Mouse (Mus musculus): Measurements from ENCODE around the gene Speer4d. TPM values are rescaled to one million over a fixed set of nuclear protein-coding genes. Genes with fewer than 3 reads are reported as not detected.
A peak's percentile ranks its signal among the peaks of the same experiment; 100 is the strongest.
"Not testable (repeated sequence)": the region's sequence is repeated elsewhere in the genome, so short reads cannot be mapped to it uniquely, and the experiment has no call there.

Gene Speer4d
- polyA plus RNA-seq, 1 experiment from 2014 or later: not detected

- DNase-seq (ENCODE audit: low spot score): not testable (repeated sequence)
Observed at GRCm38 (mm10) chr5:15630068-15630467, 11.2 kb downstream of the Speer4d start.

GRCm38 (mm10) chr5:15637637-15638036, 18.8 kb downstream of the Speer4d start:
- not testable (repeated sequence) for H3K4me2 ChIP-seq (ENCODE audit: low read depth, severe bottlenecking); DNase-seq (ENCODE audit: low spot score); H3K27me3 ChIP-seq (ENCODE audit: control insufficient read depth, insufficient read depth, low read length); H3K36me3 ChIP-seq (ENCODE audit: control insufficient read depth, insufficient read depth, low read length); H3K27ac ChIP-seq (replicated peaks; ENCODE audit: low read depth, low read length); H3K9me3 ChIP-seq (ENCODE audit: control insufficient read depth, low read length); H3K4me3 ChIP-seq (ENCODE audit: low read depth, low read length); H3K4me1 ChIP-seq (ENCODE audit: control insufficient read depth, insufficient read depth, low read length); H3K9ac ChIP-seq (ENCODE audit: low read length)
- WGBS: 72% methylated on average over 2 of the region's 2 CpGs
- ATAC-seq (ENCODE audit: insufficient number of reproducible peaks, low FRiP score, low TSS enrichment, low read depth): 0 out of 2 replicates have a peak, but pooled peaks have one; percentile 72

More at GRCm38 (mm10) chr5:15630068-15630467, 11.2 kb downstream of the Speer4d start:
- not testable (repeated sequence) for ATAC-seq (ENCODE audit: insufficient number of reproducible peaks, low FRiP score, low TSS enrichment, low read depth); H3K27me3 ChIP-seq (ENCODE audit: control insufficient read depth, insufficient read depth, low read length); H3K4me2 ChIP-seq (ENCODE audit: low read depth, severe bottlenecking); H3K9me3 ChIP-seq (ENCODE audit: control insufficient read depth, low read length); H3K27ac ChIP-seq (replicated peaks; ENCODE audit: low read depth, low read length); H3K4me3 ChIP-seq (ENCODE audit: low read depth, low read length); H3K4me1 ChIP-seq (ENCODE audit: control insufficient read depth, insufficient read depth, low read length); H3K9ac ChIP-seq (ENCODE audit: low read length); H3K36me3 ChIP-seq (ENCODE audit: control insufficient read depth, insufficient read depth, low read length)
- WGBS: 29% methylated on average over 5 of the region's 5 CpGs

- H3K4me3 ChIP-seq (ENCODE audit: low read depth, low read length); H3K36me3 ChIP-seq (ENCODE audit: control insufficient read depth, insufficient read depth, low read length); H3K9me3 ChIP-seq (ENCODE audit: control insufficient read depth, low read length); H3K27me3 ChIP-seq (ENCODE audit: control insufficient read depth, insufficient read depth, low read length); H3K4me1 ChIP-seq (ENCODE audit: control insufficient read depth, insufficient read depth, low read length); DNase-seq (ENCODE audit: low spot score); ATAC-seq (ENCODE audit: insufficient number of reproducible peaks, low FRiP score, low TSS enrichment, low read depth); H3K27ac ChIP-seq (replicated peaks; ENCODE audit: low read depth, low read length); H3K4me2 ChIP-seq (ENCODE audit: low read depth, severe bottlenecking); H3K9ac ChIP-seq (ENCODE audit: low read length): not testable (repeated sequence)
- WGBS: 34% methylated on average over 6 of the region's 6 CpGs
Observed at GRCm38 (mm10) chr5:15645707-15646106, 26.8 kb downstream of the Speer4d start.

GRCm38 (mm10) chr5:15652334-15652733, 33.5 kb downstream of the Speer4d start:
- not testable (repeated sequence) for H3K27me3 ChIP-seq (ENCODE audit: control insufficient read depth, insufficient read depth, low read length); H3K9me3 ChIP-seq (ENCODE audit: control insufficient read depth, low read length); H3K4me3 ChIP-seq (ENCODE audit: low read depth, low read length); H3K4me2 ChIP-seq (ENCODE audit: low read depth, severe bottlenecking); H3K4me1 ChIP-seq (ENCODE audit: control insufficient read depth, insufficient read depth, low read length); ATAC-seq (ENCODE audit: insufficient number of reproducible peaks, low FRiP score, low TSS enrichment, low read depth); H3K36me3 ChIP-seq (ENCODE audit: control insufficient read depth, insufficient read depth, low read length); H3K27ac ChIP-seq (replicated peaks; ENCODE audit: low read depth, low read length); H3K9ac ChIP-seq (ENCODE audit: low read length)
- 67% methylated on average over 2 of the region's 2 CpGs for WGBS
- DNase-seq (ENCODE audit: low spot score): peak; percentile 18

GRCm38 (mm10) chr5:15656959-15657358, 38.1 kb downstream of the Speer4d start, which contains the start of gene 4930572O03Rik:
TSS of gene 4930572O03Rik (minus strand) at chr5:15657059.
- not testable (repeated sequence) for DNase-seq (ENCODE audit: low spot score); H3K4me1 ChIP-seq (ENCODE audit: control insufficient read depth, insufficient read depth, low read length); H3K36me3 ChIP-seq (ENCODE audit: control insufficient read depth, insufficient read depth, low read length); H3K27ac ChIP-seq (replicated peaks; ENCODE audit: low read depth, low read length); H3K4me3 ChIP-seq (ENCODE audit: low read depth, low read length); H3K27me3 ChIP-seq (ENCODE audit: control insufficient read depth, insufficient read depth, low read length); H3K9me3 ChIP-seq (ENCODE audit: control insufficient read depth, low read length); H3K4me2 ChIP-seq (ENCODE audit: low read depth, severe bottlenecking); ATAC-seq (ENCODE audit: insufficient number of reproducible peaks, low FRiP score, low TSS enrichment, low read depth); H3K9ac ChIP-seq (ENCODE audit: low read length)
- WGBS: 78% methylated on average over 1 of the region's 1 CpGs

GRCm38 (mm10) chr5:15663847-15664246, 45.0 kb downstream of the Speer4d start:
- H3K27me3 ChIP-seq (ENCODE audit: control insufficient read depth, insufficient read depth, low read length); H3K4me3 ChIP-seq (ENCODE audit: low read depth, low read length); H3K9me3 ChIP-seq (ENCODE audit: control insufficient read depth, low read length); H3K4me1 ChIP-seq (ENCODE audit: control insufficient read depth, insufficient read depth, low read length); H3K4me2 ChIP-seq (ENCODE audit: low read depth, severe bottlenecking); H3K36me3 ChIP-seq (ENCODE audit: control insufficient read depth, insufficient read depth, low read length); H3K9ac ChIP-seq (ENCODE audit: low read length); ATAC-seq (ENCODE audit: insufficient number of reproducible peaks, low FRiP score, low TSS enrichment, low read depth); H3K27ac ChIP-seq (replicated peaks; ENCODE audit: low read depth, low read length): not testable (repeated sequence)
- WGBS: 78% methylated on average over 7 of the region's 7 CpGs
- DNase-seq (ENCODE audit: low spot score): peak; percentile 20

- not testable (repeated sequence) for H3K36me3 ChIP-seq (ENCODE audit: control insufficient read depth, insufficient read depth, low read length); H3K4me2 ChIP-seq (ENCODE audit: low read depth, severe bottlenecking); H3K4me3 ChIP-seq (ENCODE audit: low read depth, low read length); H3K4me1 ChIP-seq (ENCODE audit: control insufficient read depth, insufficient read depth, low read length); H3K27me3 ChIP-seq (ENCODE audit: control insufficient read depth, insufficient read depth, low read length); H3K27ac ChIP-seq (replicated peaks; ENCODE audit: low read depth, low read length); H3K9me3 ChIP-seq (ENCODE audit: control insufficient read depth, low read length); H3K9ac ChIP-seq (ENCODE audit: low read length)
- DNase-seq (ENCODE audit: low spot score) (peak; percentile 21), ATAC-seq (ENCODE audit: insufficient number of reproducible peaks, low FRiP score, low TSS enrichment, low read depth) (peak; percentile 47; the same call in 1 of the 2 replicates)
- 86% methylated on average over 7 of the region's 18 CpGs for WGBS
Observed at GRCm38 (mm10) chr5:15670789-15671188, 51.9 kb downstream of the Speer4d start.

Other genes starting within 250 kb of the Speer4d start
- gene Gm21149, start 142.5 kb upstream of the Speer4d start, polyA plus RNA-seq (2014; fragmentation: Nextera tagmentation; extraction: Ambion mirVana): not detected in 2 replicates
- gene Gm21190, start 89.8 kb upstream of the Speer4d start, polyA plus RNA-seq (2014; fragmentation: Nextera tagmentation; extraction: Ambion mirVana): not detected in 2 replicates
- gene Gm21083, start 41.7 kb upstream of the Speer4d start, polyA plus RNA-seq (2014; fragmentation: Nextera tagmentation; extraction: Ambion mirVana): not detected in 2 replicates
- not detected in 2 replicates for gene 4930572O03Rik, start 38.0 kb downstream of the Speer4d start, polyA plus RNA-seq (2014; fragmentation: Nextera tagmentation; extraction: Ambion mirVana)
- not detected in 2 replicates for gene Speer4c, start 95.2 kb downstream of the Speer4d start, polyA plus RNA-seq (2014; fragmentation: Nextera tagmentation; extraction: Ambion mirVana)